Mouse (Mus musculus) stomach, embryonic 16.5 days (tissue): ENCODE results near the gene Sh2d2a. TPM values are rescaled to one million over a fixed set of nuclear protein-coding genes. Genes with fewer than 3 reads are reported as not detected.
"Not testable (repeated sequence)": the region's sequence is repeated elsewhere in the genome, so short reads cannot be mapped to it uniquely, and the experiment has no call there.

Experiments
- ATAC-seq: fragments of 200-750 bp; cut with Nextera tagmentation; 2 replicates; pipeline ENCODE4 v1.8.0; 2017; ENCODE audit warnings: moderate number of reproducible peaks, moderate TSS enrichment; ENCODE audit not compliant: insufficient read depth, low FRiP score
- H3K27ac ChIP-seq: fragments of 300-500 bp; sonication (generic); 2 replicates; pipeline ENCODE4 v1.5.1; 2014; ENCODE audit warnings: low read length
- H3K27me3 ChIP-seq: fragments of 300-500 bp; sonication (generic); 2 replicates; pipeline ENCODE4 v1.6.1; 2014; ENCODE audit warnings: low read length, control low read depth, mixed read lengths; ENCODE audit not compliant: control insufficient read depth, insufficient read depth
- H3K36me3 ChIP-seq: fragments of 300-500 bp; sonication (generic); 2 replicates; pipeline ENCODE4 v1.6.1; 2014; ENCODE audit warnings: low read length; ENCODE audit not compliant: control insufficient read depth, insufficient read depth
- H3K4me1 ChIP-seq: fragments of 300-500 bp; sonication (generic); 2 replicates; pipeline ENCODE4 v1.6.1; 2014; ENCODE audit warnings: low read length, control low read depth, mixed read lengths; ENCODE audit not compliant: control insufficient read depth, insufficient read depth
- H3K4me2 ChIP-seq: fragments of 300-500 bp; sonication (generic); 2 replicates; pipeline ENCODE4 v1.6.1; 2014; ENCODE audit warnings: low read depth, low read length, mixed read lengths
- H3K4me3 ChIP-seq: fragments of 300-500 bp; sonication (generic); replicated peaks from 2 replicates; pipeline ENCODE4 v1.5.1; 2014; ENCODE audit warnings: mild to moderate bottlenecking, low read length
- H3K9ac ChIP-seq: fragments of 300-500 bp; sonication (generic); 2 replicates; pipeline ENCODE4 v1.6.1; 2014; ENCODE audit warnings: low read length
- H3K9me3 ChIP-seq: fragments of 300-500 bp; sonication (generic); replicated peaks from 2 replicates; pipeline ENCODE4 v1.6.1; 2016; ENCODE audit warnings: low read length, control low read depth; ENCODE audit not compliant: control insufficient read depth
- WGBS: fragments of 180-500 bp; shearing (Covaris S2); extraction: QIAGEN DNeasy Blood & Tissue Kit; methylation state at CpG from one replicate; pipeline ENCODE4 v1.1.7; 2014; 5-methylcytosine and 5-hydroxymethylcytosine counted together
- polyA plus RNA-seq: library from polyadenylated mRNA; unstranded; fragments of >200 nt; fragmentation: Nextera tagmentation; extraction: Ambion mirVana; gene quantifications from 2 replicates; pipeline ENCODE4 v1.2.1, GENCODE M21; 2015

The Sh2d2a gene
- polyA plus RNA-seq, 1 experiment from 2014 or later, result 0.26 TPM

DNA sequence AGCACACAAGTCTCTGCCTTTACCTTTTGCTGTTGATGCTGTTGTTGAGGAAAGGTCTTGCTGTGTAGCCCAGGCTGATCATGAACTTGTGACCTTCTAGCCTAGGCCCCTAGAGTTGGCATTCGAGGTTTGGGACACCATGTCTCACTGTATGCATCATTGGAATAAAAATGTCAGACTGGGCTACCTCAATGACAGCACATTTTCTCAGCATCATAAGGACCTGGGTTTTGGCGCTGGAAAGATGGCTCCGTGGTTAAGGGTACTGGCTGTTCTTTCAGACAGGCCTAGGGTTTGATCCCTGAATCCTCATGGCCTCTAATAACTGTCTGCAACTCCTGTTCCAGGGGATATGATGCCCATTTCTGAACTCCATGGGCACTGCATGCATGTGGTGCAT, 53.2 kb downstream of the Sh2d2a start:
- ATAC-seq, result no peak
- Histone ChIP-seq H3K36me3 (no peaks in the 10 kb centered on the region), H3K4me1 (no peaks in the 10 kb centered on the region), H3K9ac (no peak overlapping the region), H3K4me3 (no peak overlapping the region), H3K27ac (no peak overlapping the region), H3K4me2 (no peak overlapping the region), H3K27me3 (no peaks in the 10 kb centered on the region), H3K9me3 (no peaks in the 10 kb centered on the region)
- 73% methylated on average over 3 of the region's 3 CpGs for WGBS

DNA sequence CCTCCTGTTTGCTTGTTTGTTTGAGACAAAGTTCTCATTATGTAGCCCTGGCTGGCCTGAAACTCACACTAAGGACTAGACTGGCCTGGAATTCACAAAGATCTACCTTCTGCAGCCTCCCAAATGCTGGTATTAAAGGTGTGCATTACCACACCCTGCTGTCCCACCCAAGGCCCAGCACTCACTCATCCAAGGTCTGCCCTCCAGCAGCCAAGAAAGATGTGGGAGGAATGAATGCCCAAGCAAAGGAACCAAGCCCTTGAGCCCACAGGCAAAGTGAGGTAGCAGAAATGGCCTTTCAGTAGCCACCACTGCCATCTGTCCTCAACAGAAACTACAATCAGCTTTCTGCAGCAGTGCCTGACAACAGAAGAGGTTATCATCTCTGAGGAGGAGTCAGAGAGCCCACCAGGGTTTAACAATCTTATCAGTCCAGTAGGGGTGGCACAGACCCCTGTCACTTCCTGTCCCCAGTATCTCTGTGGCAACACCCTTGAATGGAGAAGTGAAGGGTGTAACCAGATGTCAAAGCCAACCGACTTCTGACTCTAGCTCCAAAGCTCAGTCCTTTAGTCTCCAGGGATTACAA, 54.6 kb downstream of the Sh2d2a start:
- H3K36me3 ChIP-seq, result no peaks in the 10 kb centered on the region
- ATAC-seq, result no peak
- H3K4me2 ChIP-seq, result no peak overlapping the region
- H3K27ac ChIP-seq, result no peak overlapping the region
- no peak overlapping the region for H3K9ac ChIP-seq
- WGBS, result 17% methylated on average over 1 of the region's 1 CpGs
- no peaks in the 10 kb centered on the region for H3K9me3 ChIP-seq
- H3K4me1 ChIP-seq, result no peaks in the 10 kb centered on the region
- no peaks in the 10 kb centered on the region for H3K27me3 ChIP-seq
- H3K4me3 ChIP-seq, result no peak overlapping the region

- 89% methylated on average over 5 of the region's 6 CpGs for WGBS
- not testable (repeated sequence) for ATAC-seq, H3K4me2 ChIP-seq, H3K9ac ChIP-seq, H3K36me3 ChIP-seq, H3K27ac ChIP-seq, H3K9me3 ChIP-seq, H3K4me1 ChIP-seq, H3K4me3 ChIP-seq, H3K27me3 ChIP-seq
These were observed 55.4 kb downstream of the Sh2d2a start for GRCm38 (mm10) chr3:87901959-87902358.

DNA sequence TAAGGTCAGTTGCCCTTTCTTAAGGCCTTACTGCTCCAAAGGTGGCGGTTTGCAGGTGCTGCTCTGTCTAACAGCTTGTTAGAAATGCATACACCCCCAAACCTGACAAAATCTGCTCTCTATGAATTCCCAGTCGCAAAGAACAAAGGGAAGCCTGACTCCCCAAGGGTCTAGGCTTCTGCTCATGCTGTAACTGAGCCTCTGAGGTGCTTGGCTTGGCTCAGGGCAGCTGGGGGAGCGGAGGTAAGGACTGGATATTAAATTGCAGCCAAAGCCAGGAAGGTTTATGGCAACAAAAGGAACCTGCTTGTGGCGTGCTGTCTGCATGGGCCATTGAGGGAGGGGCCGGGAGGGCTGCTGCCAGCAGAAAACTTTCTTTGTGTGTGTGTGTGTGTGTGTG, 57.3 kb downstream of the Sh2d2a start:
- Histone ChIP-seq H3K27me3 (no peaks in the 10 kb centered on the region), H3K4me3 (no peak overlapping the region), H3K9ac (no peak overlapping the region), H3K4me1 (peaks cover 12% of the 10 kb centered on the region), H3K27ac (no peak overlapping the region), H3K36me3 (no peaks in the 10 kb centered on the region), H3K4me2 (no peak overlapping the region), H3K9me3 (no peaks in the 10 kb centered on the region)
- ATAC-seq, result no peak
- WGBS, result 60% methylated on average over 5 of the region's 5 CpGs

Other genes starting within 250 kb of the Sh2d2a start
- 14.7 and 16.7 TPM in 2 replicates for gene Arhgef11, start 229.2 kb upstream of the Sh2d2a start, polyA plus RNA-seq
- 0.63 and 1.0 TPM in 2 replicates for gene Lrrc71, start 98.1 kb upstream of the Sh2d2a start, polyA plus RNA-seq
- gene Ntrk1, start 51.6 kb upstream of the Sh2d2a start, polyA plus RNA-seq, result 1.4 and 2.0 TPM in 2 replicates
- gene Insrr, start 49.8 kb upstream of the Sh2d2a start, polyA plus RNA-seq, result 0.41 and 0.50 TPM in 2 replicates
- gene Pear1, start 22.4 kb upstream of the Sh2d2a start, polyA plus RNA-seq, result 22.6 and 25.5 TPM in 2 replicates
- gene Prcc, start 38.9 kb downstream of the Sh2d2a start, polyA plus RNA-seq, result 6.7 and 7.5 TPM in 2 replicates
- 82.1 and 83.1 TPM in 2 replicates for gene Hdgf, start 59.6 kb downstream of the Sh2d2a start, polyA plus RNA-seq
- gene Mrpl24, start 72.8 kb downstream of the Sh2d2a start, polyA plus RNA-seq, result 66.2 and 77.2 TPM in 2 replicates
- 40.8 and 41.5 TPM in 2 replicates for gene Isg20l2, start 83.6 kb downstream of the Sh2d2a start, polyA plus RNA-seq
- 19.8 and 20.3 TPM in 2 replicates for gene Rrnad1, start 84.0 kb downstream of the Sh2d2a start, polyA plus RNA-seq
- 29.4 and 43.3 TPM in 2 replicates for gene Crabp2, start 101.9 kb downstream of the Sh2d2a start, polyA plus RNA-seq
- gene Nes, start 124.3 kb downstream of the Sh2d2a start, polyA plus RNA-seq, result 7.7 and 10.2 TPM in 2 replicates
- 0.34 and 0.52 TPM in 2 replicates for gene Bcan, start 153.5 kb downstream of the Sh2d2a start, polyA plus RNA-seq
- gene Hapln2, start 180.8 kb downstream of the Sh2d2a start, polyA plus RNA-seq, result 0.18 TPM in 1 of 2 replicates, not detected in the other
- 29.7 and 30.1 TPM in 2 replicates for gene Gpatch4, start 196.4 kb downstream of the Sh2d2a start, polyA plus RNA-seq
- 166 and 173 TPM in 2 replicates for gene Naxe, start 211.7 kb downstream of the Sh2d2a start, polyA plus RNA-seq
- not detected in 2 replicates for gene Ttc24, start 231.5 kb downstream of the Sh2d2a start, polyA plus RNA-seq
- 17.1 and 22.0 TPM in 2 replicates for gene Iqgap3, start 235.2 kb downstream of the Sh2d2a start, polyA plus RNA-seq